Mouse (Mus musculus) megakaryocyte, embryonic 14.5 days (primary cell): Measurements from ENCODE around the gene Smpd3. TPM values are rescaled to one million over a fixed set of nuclear protein-coding genes. Genes with fewer than 3 reads are reported as not detected.

Experiments
- H3K27me3 ChIP-seq: replicated peaks from 2 replicates; pipeline ENCODE3; 2012; ENCODE audit warnings: inconsistent platforms
- H3K36me3 ChIP-seq: replicated peaks from 2 replicates; pipeline ENCODE3; 2012; ENCODE audit warnings: low read length, inconsistent platforms, mixed read lengths
- H3K4me1 ChIP-seq: 2 replicates; pipeline ENCODE4 v1.6.1; 2012; ENCODE audit warnings: inconsistent platforms
- H3K4me3 ChIP-seq: replicated peaks from 2 replicates; pipeline ENCODE3; 2012; ENCODE audit warnings: moderate library complexity, mild to moderate bottlenecking, inconsistent platforms
- H3K9me3 ChIP-seq: 2 replicates; pipeline ENCODE4 v1.6.1; 2012; ENCODE audit warnings: inconsistent platforms
- FLI1 ChIP-seq: IDR thresholded peaks from 2 replicates; pipeline ENCODE4 v1.6.1; 2012; ENCODE audit warnings: low read length, inconsistent platforms, mixed read lengths
- GATA1 ChIP-seq: IDR thresholded peaks from 3 replicates; pipeline ENCODE4 v1.6.1; 2012; ENCODE audit warnings: mixed read lengths, low read length, inconsistent platforms, borderline replicate concordance
- polyA plus RNA-seq: library from polyadenylated mRNA; stranded (reverse); fragments of >175 nt; gene quantifications from 2 replicates; pipeline ENCODE4 v1.2.3, GENCODE M21; 2012; ENCODE audit warnings: low replicate concordance; ENCODE audit not compliant: insufficient read depth

Smpd3 gene
- polyA plus RNA-seq, 1 experiment = not detected

DNA sequence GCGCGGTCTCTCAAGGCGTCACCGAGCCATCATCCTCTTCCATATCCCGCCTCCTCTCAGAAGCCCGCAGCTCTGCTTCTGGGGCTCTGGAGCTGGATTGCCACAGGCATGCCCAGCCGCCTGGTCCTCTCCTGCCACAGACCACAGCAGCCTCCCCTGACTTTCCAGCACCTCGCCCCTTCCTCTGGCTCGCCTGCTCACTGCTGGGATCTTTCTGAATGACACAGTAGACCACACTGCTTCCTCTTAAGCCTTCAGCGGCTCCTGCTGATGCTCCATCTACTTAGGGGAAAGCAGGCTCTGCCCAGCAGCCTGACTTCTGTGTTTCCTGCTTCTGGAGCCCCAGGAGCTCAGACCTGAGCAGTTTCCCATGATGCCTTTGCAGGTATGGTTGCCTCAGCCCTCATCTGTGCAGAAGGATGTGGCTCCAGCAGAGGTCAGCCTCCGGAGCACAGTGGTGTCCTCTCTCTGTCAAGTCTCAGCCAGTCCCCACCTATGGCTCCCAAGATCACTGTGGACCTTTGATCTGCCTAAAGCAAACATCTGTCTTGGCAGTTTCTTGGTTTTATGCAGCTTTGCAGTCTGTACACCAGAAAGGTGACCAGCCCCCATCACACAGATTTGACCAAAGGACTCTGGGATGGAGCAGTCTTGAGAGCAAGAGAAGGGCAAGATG, 59.3 kb downstream of the Smpd3 start:
- H3K4me3 ChIP-seq = no peak overlapping the region
- H3K36me3 ChIP-seq = no peaks in the 10 kb centered on the region
- H3K9me3 ChIP-seq = no peaks in the 10 kb centered on the region
- H3K27me3 ChIP-seq = peaks cover 86% of the 10 kb centered on the region
- no peak for TF ChIP-seq FLI1
- no peak for TF ChIP-seq GATA1
- peaks cover 25% of the 10 kb centered on the region for H3K4me1 ChIP-seq

DNA sequence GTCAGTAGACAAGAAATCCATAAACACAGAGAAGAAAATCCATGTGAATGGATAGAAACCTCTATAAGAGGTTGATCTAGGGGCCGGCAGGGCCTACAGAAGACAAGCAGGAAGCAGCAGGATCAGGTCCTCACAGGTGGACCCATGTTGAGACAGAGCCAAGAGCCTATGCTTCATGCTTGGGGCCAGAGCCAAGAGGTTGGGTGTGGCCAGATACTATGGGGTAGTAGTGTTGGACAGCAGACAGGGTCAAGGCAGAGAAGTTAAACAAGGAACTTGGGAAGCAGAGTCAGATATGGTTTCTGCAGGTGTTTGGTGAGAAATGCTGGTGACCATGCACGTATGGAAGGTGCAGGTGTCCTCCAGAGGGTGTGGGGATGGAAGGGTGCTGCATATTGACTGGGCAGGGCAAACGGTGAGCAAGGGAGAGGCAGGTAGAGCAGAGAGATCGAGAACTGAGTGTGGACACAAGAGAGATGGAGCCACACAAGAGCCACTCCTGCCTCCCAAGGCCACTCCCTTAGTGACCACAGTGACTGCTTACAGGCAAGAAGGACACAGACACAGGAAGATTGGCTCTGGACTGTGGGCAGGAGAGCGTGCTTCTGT, 61.0 kb downstream of the Smpd3 start:
- Histone ChIP-seq H3K27me3 (peaks cover 80% of the 10 kb centered on the region), H3K9me3 (no peaks in the 10 kb centered on the region), H3K4me1 (peaks cover 29% of the 10 kb centered on the region), H3K4me3 (no peak overlapping the region), H3K36me3 (no peaks in the 10 kb centered on the region)
- TF ChIP-seq FLI1 (no peak), GATA1 (no peak)

DNA sequence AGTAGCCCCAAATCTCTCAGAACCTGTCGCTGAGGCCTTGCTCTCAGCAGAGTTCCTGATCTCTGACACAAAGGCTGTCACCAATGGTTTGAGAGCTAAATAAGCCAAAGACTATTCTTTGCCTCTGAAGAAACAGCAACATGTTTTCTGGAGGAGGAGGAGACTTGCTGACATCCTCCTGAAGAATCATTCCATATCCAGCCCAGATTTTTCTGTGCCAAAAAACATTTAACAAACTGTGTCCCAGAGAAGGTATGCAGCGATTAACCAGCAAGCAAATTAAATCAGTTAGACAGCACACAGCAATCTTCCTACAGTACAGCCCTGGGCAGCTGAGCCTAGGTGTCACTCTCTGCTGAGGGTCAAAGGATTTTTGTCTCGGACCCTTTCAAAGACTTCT, 64.3 kb downstream of the Smpd3 start:
- Histone ChIP-seq H3K4me3 (no peak overlapping the region), H3K36me3 (no peaks in the 10 kb centered on the region), H3K4me1 (peaks cover 24% of the 10 kb centered on the region), H3K9me3 (no peaks in the 10 kb centered on the region), H3K27me3 (peaks cover 81% of the 10 kb centered on the region)
- TF ChIP-seq GATA1 (no peak), FLI1 (no peak)

DNA sequence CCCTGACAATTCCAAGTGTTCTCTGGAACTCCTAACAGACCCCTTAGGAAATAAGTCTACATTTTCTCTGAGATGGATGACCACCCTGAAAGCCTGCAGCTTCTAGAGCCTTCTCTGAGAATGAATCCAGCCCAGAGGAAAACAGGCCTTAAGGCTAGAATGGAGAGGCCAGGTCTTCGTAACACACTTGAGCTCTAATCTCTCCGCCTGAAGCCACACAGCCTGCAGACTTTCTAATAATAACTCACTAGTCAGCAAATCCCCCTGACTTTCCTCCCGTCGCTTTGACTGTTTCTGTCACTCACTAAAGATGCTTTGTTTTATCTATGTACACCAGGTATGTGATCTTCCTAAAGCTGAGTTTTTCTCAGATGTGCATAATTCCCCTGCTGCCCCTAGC, 66.4 kb downstream of the Smpd3 start:
- H3K27me3 ChIP-seq = peaks cover 80% of the 10 kb centered on the region
- H3K4me3 ChIP-seq = no peak overlapping the region
- no peaks in the 10 kb centered on the region for H3K36me3 ChIP-seq
- no peaks in the 10 kb centered on the region for H3K9me3 ChIP-seq
- no peak for TF ChIP-seq FLI1
- no peak for TF ChIP-seq GATA1
- H3K4me1 ChIP-seq = peaks cover 15% of the 10 kb centered on the region

DNA sequence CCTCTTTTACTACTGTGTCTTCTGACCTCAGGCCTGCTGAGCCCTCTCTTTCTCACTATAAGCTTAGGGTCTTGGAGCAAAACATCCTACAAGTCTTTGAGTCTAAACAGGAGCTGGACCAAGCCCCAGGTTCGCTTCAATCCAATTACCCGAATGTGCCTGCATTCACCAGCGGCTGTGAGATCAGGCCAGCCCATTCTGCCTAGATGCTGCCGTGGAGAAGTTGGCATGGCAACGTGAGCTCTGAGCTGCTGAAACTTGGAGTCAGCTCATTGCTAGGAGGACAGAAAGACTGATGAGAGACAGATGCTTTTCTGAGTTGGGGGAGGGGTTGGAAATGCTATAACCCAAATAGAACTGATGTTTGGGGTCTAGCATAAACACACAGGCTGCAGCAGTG, 67.0 kb downstream of the Smpd3 start:
- TF ChIP-seq FLI1 (no peak), GATA1 (no peak)
- no peaks in the 10 kb centered on the region for H3K9me3 ChIP-seq
- no peak overlapping the region for H3K4me3 ChIP-seq
- peaks cover 17% of the 10 kb centered on the region for H3K4me1 ChIP-seq
- peaks cover 81% of the 10 kb centered on the region for H3K27me3 ChIP-seq
- no peaks in the 10 kb centered on the region for H3K36me3 ChIP-seq

DNA sequence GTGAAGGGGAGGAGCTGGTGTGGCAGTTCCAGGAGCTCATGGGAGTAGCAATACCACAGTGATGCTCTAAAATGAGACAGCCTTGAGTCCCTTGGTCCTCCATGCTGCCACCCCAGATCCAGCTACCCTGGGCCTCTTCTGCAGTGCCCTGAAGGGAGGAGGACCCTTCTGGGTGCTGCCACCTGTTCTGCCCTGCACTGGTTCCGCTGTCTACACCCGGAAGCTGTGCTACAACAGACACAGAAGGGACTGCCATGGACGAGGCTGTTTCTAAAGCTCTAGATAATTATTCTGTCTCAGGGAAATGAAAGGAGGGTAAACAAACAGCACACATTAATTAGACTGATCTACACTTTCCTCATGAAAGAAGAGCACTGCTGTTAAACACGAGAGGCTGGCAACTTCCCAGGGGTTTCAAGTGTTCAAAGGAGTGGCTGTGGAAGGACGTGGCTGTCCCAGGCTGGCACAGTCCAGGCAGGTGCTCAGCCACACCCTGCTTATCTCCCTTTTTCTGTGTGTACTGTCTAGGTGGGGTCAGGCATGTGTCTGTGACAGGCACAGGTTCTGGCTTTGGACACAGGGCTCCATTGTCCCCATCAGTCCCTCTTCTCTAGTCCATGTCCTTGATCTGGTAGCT, 69.0 kb downstream of the Smpd3 start:
- no peak overlapping the region for H3K4me3 ChIP-seq
- peaks cover 88% of the 10 kb centered on the region for H3K27me3 ChIP-seq
- H3K4me1 ChIP-seq = peaks cover 17% of the 10 kb centered on the region
- no peaks in the 10 kb centered on the region for H3K9me3 ChIP-seq
- H3K36me3 ChIP-seq = no peaks in the 10 kb centered on the region
- TF ChIP-seq GATA1 (no peak), FLI1 (no peak)

DNA sequence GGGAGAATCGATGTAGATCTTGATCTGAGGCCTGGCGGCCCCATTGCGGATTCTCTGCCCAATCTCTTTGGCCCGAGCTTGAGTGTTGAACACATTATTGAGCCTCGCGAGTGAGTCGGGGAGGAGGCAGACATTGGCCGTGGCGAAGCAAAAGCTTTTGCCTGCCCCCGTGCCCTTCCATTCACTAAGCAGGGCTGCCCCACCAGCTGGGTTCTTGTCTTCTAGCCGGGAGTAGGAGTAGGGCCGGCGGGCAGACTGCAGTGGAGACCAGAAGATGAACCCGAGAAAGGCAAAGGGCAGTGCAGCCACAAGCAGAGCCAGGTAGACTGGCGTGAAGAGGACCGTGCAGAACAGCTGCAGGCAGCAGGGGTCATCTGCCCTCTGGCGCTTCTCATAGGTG, 72.4 kb downstream of the Smpd3 start:
- H3K27me3 ChIP-seq = peaks cover 65% of the 10 kb centered on the region
- H3K9me3 ChIP-seq = no peaks in the 10 kb centered on the region
- no peak overlapping the region for H3K4me3 ChIP-seq
- peaks cover 14% of the 10 kb centered on the region for H3K4me1 ChIP-seq
- peaks cover 3% of the 10 kb centered on the region for H3K36me3 ChIP-seq
- TF ChIP-seq GATA1 (no peak), FLI1 (no peak)

DNA sequence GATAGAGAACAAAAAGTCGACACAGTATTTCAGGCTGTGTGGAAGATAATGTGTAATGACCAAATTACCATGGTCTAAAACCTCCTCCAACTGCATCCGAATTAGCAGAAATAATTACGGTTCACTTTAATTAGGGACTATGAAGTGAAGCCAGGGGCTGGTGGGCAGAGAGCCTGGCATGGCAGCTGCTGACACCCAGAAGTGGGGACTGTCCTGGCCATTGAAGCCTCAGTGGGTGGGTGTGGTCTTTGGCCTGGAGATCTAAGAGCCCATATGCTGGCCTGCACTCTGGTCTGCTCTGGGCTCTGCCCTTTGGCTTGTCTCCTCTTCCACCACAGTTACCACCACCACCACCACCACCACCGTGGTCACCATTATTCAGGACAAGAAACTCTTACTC, 73.9 kb downstream of the Smpd3 start:
- H3K9me3 ChIP-seq = no peaks in the 10 kb centered on the region
- peaks cover 14% of the 10 kb centered on the region for H3K4me1 ChIP-seq
- peaks cover 51% of the 10 kb centered on the region for H3K27me3 ChIP-seq
- no peak overlapping the region for H3K4me3 ChIP-seq
- TF ChIP-seq FLI1 = no peak
- TF ChIP-seq GATA1 = no peak
- H3K36me3 ChIP-seq = peaks cover 13% of the 10 kb centered on the region

DNA sequence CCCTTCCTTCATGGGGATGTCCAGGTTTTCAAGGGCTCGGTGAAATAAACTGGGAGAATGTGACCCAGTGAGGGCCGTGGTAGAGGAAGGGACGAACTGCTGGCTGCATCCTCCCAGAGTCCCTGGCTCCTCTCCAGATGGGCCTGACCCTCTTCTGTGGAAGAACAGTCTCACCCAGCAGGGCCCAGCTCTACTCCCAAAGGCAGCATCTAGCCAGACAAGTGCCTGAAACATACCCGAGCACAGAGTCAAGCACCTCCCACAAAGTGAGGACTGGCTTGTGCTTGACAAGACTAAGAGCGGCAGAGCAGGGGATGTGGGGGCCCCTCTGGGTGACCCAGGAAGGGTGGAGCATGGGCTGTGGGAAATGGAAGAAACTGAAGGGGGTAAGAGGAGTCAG, 75.4 kb downstream of the Smpd3 start:
- H3K27me3 ChIP-seq = peaks cover 36% of the 10 kb centered on the region
- no peaks in the 10 kb centered on the region for H3K9me3 ChIP-seq
- H3K36me3 ChIP-seq = peaks cover 24% of the 10 kb centered on the region
- peaks cover 19% of the 10 kb centered on the region for H3K4me1 ChIP-seq
- H3K4me3 ChIP-seq = no peak overlapping the region
- no peak for TF ChIP-seq GATA1
- TF ChIP-seq FLI1 = no peak

DNA sequence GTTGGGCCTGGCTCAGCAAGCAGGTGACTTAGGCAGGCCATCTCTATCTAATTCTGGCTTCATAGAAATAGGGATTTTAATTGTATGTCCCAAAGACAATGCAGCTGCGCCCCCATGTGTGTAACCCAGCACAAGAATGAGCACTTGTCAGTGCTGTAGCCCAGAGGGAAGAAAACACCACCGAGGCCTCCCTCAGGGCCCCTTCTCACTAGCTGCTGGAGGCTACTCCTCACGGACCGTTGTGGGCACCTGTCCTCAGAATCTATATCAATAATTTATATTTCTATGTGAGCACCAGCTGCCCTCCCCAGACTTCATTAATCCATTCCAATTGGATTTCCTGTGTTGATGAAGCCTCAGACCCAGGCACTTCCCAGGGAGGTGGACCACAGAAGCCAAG, 76.9 kb downstream of the Smpd3 start:
- Histone ChIP-seq H3K36me3 (peaks cover 29% of the 10 kb centered on the region), H3K4me3 (no peak overlapping the region), H3K9me3 (no peaks in the 10 kb centered on the region), H3K4me1 (peaks cover 18% of the 10 kb centered on the region), H3K27me3 (peaks cover 24% of the 10 kb centered on the region)
- TF ChIP-seq GATA1 (no peak), FLI1 (no peak)
